Mouse (Mus musculus) forebrain, embryonic 16.5 days (tissue): ENCODE data around the gene Ttc21a. TPM values are rescaled to one million over a fixed set of nuclear protein-coding genes. Genes with fewer than 3 reads are reported as not detected.

ENCODE experiments used
- ATAC-seq: fragments of 200-750 bp; cut with Nextera tagmentation; 2 replicates; pipeline ENCODE4 v1.8.0; 2017; ENCODE audit warnings: mild to moderate bottlenecking, moderate library complexity
- H3K27ac ChIP-seq: fragments of 300-500 bp; sonication (generic); 2 replicates; pipeline ENCODE4 v1.5.1; 2014; ENCODE audit warnings: low read length, control low read depth
- H3K27me3 ChIP-seq: fragments of 300-500 bp; sonication (generic); replicated peaks from 2 replicates; pipeline ENCODE4 v1.6.1; 2014; ENCODE audit warnings: low read length; ENCODE audit not compliant: control insufficient read depth, insufficient read depth
- H3K36me3 ChIP-seq: fragments of 300-500 bp; sonication (generic); 2 replicates; pipeline ENCODE4 v1.6.1; 2014; ENCODE audit not compliant: control insufficient read depth, insufficient read depth
- H3K4me1 ChIP-seq: fragments of 300-500 bp; sonication (generic); replicated peaks from 2 replicates; pipeline ENCODE4 v1.6.1; 2014; ENCODE audit warnings: low read length; ENCODE audit not compliant: control insufficient read depth, insufficient read depth
- H3K4me2 ChIP-seq: fragments of 300-500 bp; sonication (generic); 2 replicates; pipeline ENCODE4 v1.6.1; 2014; ENCODE audit warnings: mild to moderate bottlenecking, low read length, control low read depth
- H3K4me3 ChIP-seq: fragments of 300-500 bp; sonication (generic); replicated peaks from 2 replicates; pipeline ENCODE4 v1.5.1; 2014; ENCODE audit warnings: mild to moderate bottlenecking, low read length, control low read depth
- H3K9ac ChIP-seq: fragments of 300-500 bp; sonication (generic); replicated peaks from 2 replicates; pipeline ENCODE4 v1.6.1; 2014; ENCODE audit warnings: low read depth, low read length, control low read depth
- H3K9me3 ChIP-seq: fragments of 300-500 bp; sonication (generic); 2 replicates; pipeline ENCODE4 v1.6.1; 2016; ENCODE audit warnings: low read length; ENCODE audit not compliant: control insufficient read depth
- WGBS: fragments of 180-500 bp; shearing (Covaris S2); extraction: QIAGEN DNeasy Blood & Tissue Kit; methylation state at CpG from one replicate; pipeline ENCODE4 v1.1.7; 2014; 5-methylcytosine and 5-hydroxymethylcytosine counted together
- polyA plus RNA-seq: library from polyadenylated mRNA; unstranded; fragments of >200 nt; fragmentation: Nextera tagmentation; extraction: Ambion mirVana; gene quantifications from 2 replicates; pipeline ENCODE4 v1.2.1, GENCODE M21; 2015

Ttc21a gene
- polyA plus RNA-seq, 1 experiment from 2014 or later, result 0.76 TPM

GRCm38 (mm10) chr9:119932358-119932757 is 5.0 kb upstream of the Ttc21a start:
- Histone ChIP-seq H3K27me3 (no peaks in the 10 kb centered on the region), H3K4me3 (no peak overlapping the region), H3K4me1 (peaks cover 8% of the 10 kb centered on the region), H3K9me3 (no peaks in the 10 kb centered on the region), H3K9ac (no peak overlapping the region), H3K36me3 (peaks cover 4% of the 10 kb centered on the region; the same call in 1 of the 2 replicates), H3K27ac (no peak overlapping the region), H3K4me2 (no peak overlapping the region)
- no peak for ATAC-seq
- 93% methylated on average over 12 of the region's 12 CpGs for whole genome bisulfite sequencing

- WGBS, result 92% methylated on average over 6 of the region's 6 CpGs
- Histone ChIP-seq H3K27me3 (no peaks in the 10 kb centered on the region), H3K4me3 (no peak overlapping the region), H3K4me1 (peaks cover 12% of the 10 kb centered on the region), H3K9ac (no peak overlapping the region), H3K4me2 (no peak overlapping the region), H3K9me3 (no peaks in the 10 kb centered on the region), H3K36me3 (no peaks in the 10 kb centered on the region), H3K27ac (no peak overlapping the region)
- no peak for ATAC-seq
Measured at GRCm38 (mm10) chr9:119933675-119934074, 3.7 kb upstream of the Ttc21a start.

- Histone ChIP-seq H3K27me3 (no peaks in the 10 kb centered on the region), H3K9me3 (no peaks in the 10 kb centered on the region), H3K27ac (no peak overlapping the region), H3K4me2 (no peak overlapping the region), H3K9ac (no peak overlapping the region), H3K4me3 (no peak overlapping the region), H3K36me3 (no peaks in the 10 kb centered on the region), H3K4me1 (peaks cover 12% of the 10 kb centered on the region)
- no peak for ATAC-seq
- 87% methylated on average over 4 of the region's 4 CpGs for WGBS
Measured at GRCm38 (mm10) chr9:119938496-119938895, 1.1 kb downstream of the Ttc21a start.

- ATAC-seq, result no peak
- Histone ChIP-seq H3K9me3 (no peaks in the 10 kb centered on the region), H3K4me1 (peaks cover 12% of the 10 kb centered on the region), H3K36me3 (no peaks in the 10 kb centered on the region), H3K9ac (no peak overlapping the region), H3K27ac (no peak overlapping the region), H3K4me2 (no peak overlapping the region), H3K27me3 (no peaks in the 10 kb centered on the region), H3K4me3 (no peak overlapping the region)
- WGBS, result 69% methylated on average over 10 of the region's 10 CpGs
Measured at GRCm38 (mm10) chr9:119939646-119940045, 2.2 kb downstream of the Ttc21a start.

- Histone ChIP-seq H3K27me3 (no peaks in the 10 kb centered on the region), H3K4me1 (peaks cover 8% of the 10 kb centered on the region), H3K36me3 (no peaks in the 10 kb centered on the region), H3K4me2 (no peak overlapping the region), H3K9me3 (no peaks in the 10 kb centered on the region), H3K27ac (no peak overlapping the region), H3K9ac (no peak overlapping the region), H3K4me3 (no peak overlapping the region)
- no peak for ATAC-seq
- WGBS, result 77% methylated on average over 5 of the region's 5 CpGs
Measured at GRCm38 (mm10) chr9:119941407-119941806, 4.0 kb downstream of the Ttc21a start.

- ATAC-seq, result no peak
- Histone ChIP-seq H3K9ac (no peak overlapping the region), H3K9me3 (no peaks in the 10 kb centered on the region), H3K27me3 (no peaks in the 10 kb centered on the region), H3K4me1 (peaks cover 4% of the 10 kb centered on the region), H3K27ac (no peak overlapping the region), H3K4me3 (no peak overlapping the region), H3K4me2 (no peak overlapping the region), H3K36me3 (no peaks in the 10 kb centered on the region)
- WGBS, result 77% methylated on average over 14 of the region's 14 CpGs
Measured at GRCm38 (mm10) chr9:119941861-119942260, 4.5 kb downstream of the Ttc21a start.

- 43% methylated on average over 1 of the region's 1 CpGs for WGBS
- no peak overlapping the region for H3K9ac ChIP-seq
Measured at GRCm38 (mm10) chr9:119943326-119943725, 5.9 kb downstream of the Ttc21a start.

GRCm38 (mm10) chr9:119945173-119945900 is 7.9 kb downstream of the Ttc21a start:
- no peak for ATAC-seq
- H3K4me2 ChIP-seq, result no peak overlapping the region
- H3K36me3 ChIP-seq, result no peaks in the 10 kb centered on the region
- no peak overlapping the region for H3K27ac ChIP-seq
- 77% methylated on average over 12 of the region's 12 CpGs for WGBS
- no peaks in the 10 kb centered on the region; the same call in 1 of the 2 replicates for H3K4me1 ChIP-seq
- no peaks in the 10 kb centered on the region for H3K9me3 ChIP-seq
- no peaks in the 10 kb centered on the region for H3K27me3 ChIP-seq
- no peak overlapping the region for H3K4me3 ChIP-seq
- H3K9ac ChIP-seq, result no peak overlapping the region

More at GRCm38 (mm10) chr9:119943326-119943725, 5.9 kb downstream of the Ttc21a start:
- Histone ChIP-seq H3K27ac (no peak overlapping the region), H3K36me3 (no peaks in the 10 kb centered on the region), H3K27me3 (no peaks in the 10 kb centered on the region), H3K4me1 (no peaks in the 10 kb centered on the region), H3K4me3 (no peak overlapping the region), H3K4me2 (no peak overlapping the region), H3K9me3 (no peaks in the 10 kb centered on the region)
- ATAC-seq, result no peak

- H3K4me3 ChIP-seq, result no peak overlapping the region
- no peaks in the 10 kb centered on the region for H3K9me3 ChIP-seq
- no peak for ATAC-seq
- no peaks in the 10 kb centered on the region for H3K27me3 ChIP-seq
- no peaks in the 10 kb centered on the region; the same call in 1 of the 2 replicates for H3K4me1 ChIP-seq
- no peak overlapping the region for H3K4me2 ChIP-seq
- no peaks in the 10 kb centered on the region for H3K36me3 ChIP-seq
- 46% methylated on average over 3 of the region's 3 CpGs for WGBS
- no peak overlapping the region for H3K9ac ChIP-seq
- no peak overlapping the region for H3K27ac ChIP-seq
Measured at GRCm38 (mm10) chr9:119948804-119949203, 11.4 kb downstream of the Ttc21a start.
